Mouse (Mus musculus): ENCODE results near the gene C8a.

C8a gene

GRCm38 (mm10) chr4:104842204-104842603, 34.0 kb downstream of the C8a start:
- no peak for DNase-seq (ENCODE audit: low spot score in 2 of 2)

- no peak for DNase-seq (ENCODE audit: low spot score in 2 of 2)
Observed at GRCm38 (mm10) chr4:104838342-104838741, 37.9 kb downstream of the C8a start.

- DNase-seq (ENCODE audit: low spot score in 2 of 2) = no peak
Observed at GRCm38 (mm10) chr4:104835096-104835495, 41.1 kb downstream of the C8a start.

- peak; percentile 30 to 41 for DNase-seq (ENCODE audit: low spot score in 2 of 2)
Observed at GRCm38 (mm10) chr4:104828939-104829338, 47.3 kb downstream of the C8a start.

- DNase-seq (ENCODE audit: low spot score in 2 of 2) = no peak
Observed at GRCm38 (mm10) chr4:104824381-104825077, 51.7 kb downstream of the C8a start.

- no peak for DNase-seq (ENCODE audit: low spot score in 2 of 2)
Observed at GRCm38 (mm10) chr4:104823597-104824101, 52.5 kb downstream of the C8a start.

- no peak for DNase-seq (ENCODE audit: low spot score in 2 of 2)
Observed at GRCm38 (mm10) chr4:104819891-104820290, 56.3 kb downstream of the C8a start.

GRCm38 (mm10) chr4:104818986-104819385, 57.2 kb downstream of the C8a start:
- no peak for DNase-seq (ENCODE audit: low spot score in 2 of 2)

GRCm38 (mm10) chr4:104817509-104817908, 58.7 kb downstream of the C8a start:
- no peak for DNase-seq (ENCODE audit: low spot score in 2 of 2)

GRCm38 (mm10) chr4:104816519-104817232, 59.5 kb downstream of the C8a start:
- DNase-seq (ENCODE audit: low spot score in 2 of 2) = no peak

GRCm38 (mm10) chr4:104813617-104814016, 62.6 kb downstream of the C8a start:
- DNase-seq (ENCODE audit: low spot score in 2 of 2) = no peak

- no peak for DNase-seq (ENCODE audit: low spot score in 2 of 2)
Observed at GRCm38 (mm10) chr4:104810710-104811286, 65.4 kb downstream of the C8a start.

GRCm38 (mm10) chr4:104805414-104806257, 70.6 kb downstream of the C8a start:
- no peak for DNase-seq (ENCODE audit: low spot score in 2 of 2)

GRCm38 (mm10) chr4:104804100-104804499, 72.1 kb downstream of the C8a start:
- no peak for DNase-seq (ENCODE audit: low spot score in 2 of 2)

GRCm38 (mm10) chr4:104801625-104802024, 74.6 kb downstream of the C8a start:
- no peak for DNase-seq (ENCODE audit: low spot score in 2 of 2)

- DNase-seq (ENCODE audit: low spot score in 2 of 2) = no peak
Observed at GRCm38 (mm10) chr4:104798951-104799350, 77.2 kb downstream of the C8a start.

GRCm38 (mm10) chr4:104792111-104792510, 84.1 kb downstream of the C8a start:
- DNase-seq (ENCODE audit: low spot score in 2 of 2) = no peak

GRCm38 (mm10) chr4:104782346-104782745, 93.9 kb downstream of the C8a start:
- no peak for DNase-seq (ENCODE audit: low spot score in 2 of 2)

GRCm38 (mm10) chr4:104781441-104781840, 94.8 kb downstream of the C8a start:
- DNase-seq (ENCODE audit: low spot score in 2 of 2) = no peak

- no peak for DNase-seq (ENCODE audit: low spot score in 2 of 2)
Observed at GRCm38 (mm10) chr4:104779460-104779859, 96.7 kb downstream of the C8a start.

- no peak for DNase-seq (ENCODE audit: low spot score in 2 of 2)
Observed at GRCm38 (mm10) chr4:104775601-104776000, 100.6 kb downstream of the C8a start.

GRCm38 (mm10) chr4:104770331-104770730, 105.9 kb downstream of the C8a start:
- DNase-seq (ENCODE audit: low spot score in 2 of 2) = no peak

Data from right cerebral cortex, adult 2 months (tissue).